Mouse (Mus musculus) adrenal gland, postnatal 25 days (tissue): ENCODE measurements at regions not wholly inside any gene's neighbourhood (a gene's known extent, or its start where the extent isn't known, plus 50 kb on each side); places are given as distances from the start of the nearest gene placed in this dataset.
A peak's percentile ranks its signal among the peaks of the same experiment; 100 is the strongest.

ENCODE experiments used
- DNase-seq: peaks from one replicate; pipeline ENCODE4 v3.0.0; 2021; ENCODE audit warnings: mixed read lengths

GRCm38 (mm10) chr10:46905337-46905736 is 1327.7 kb downstream of the Hace1 start:
- no peak for DNase-seq

DNA sequence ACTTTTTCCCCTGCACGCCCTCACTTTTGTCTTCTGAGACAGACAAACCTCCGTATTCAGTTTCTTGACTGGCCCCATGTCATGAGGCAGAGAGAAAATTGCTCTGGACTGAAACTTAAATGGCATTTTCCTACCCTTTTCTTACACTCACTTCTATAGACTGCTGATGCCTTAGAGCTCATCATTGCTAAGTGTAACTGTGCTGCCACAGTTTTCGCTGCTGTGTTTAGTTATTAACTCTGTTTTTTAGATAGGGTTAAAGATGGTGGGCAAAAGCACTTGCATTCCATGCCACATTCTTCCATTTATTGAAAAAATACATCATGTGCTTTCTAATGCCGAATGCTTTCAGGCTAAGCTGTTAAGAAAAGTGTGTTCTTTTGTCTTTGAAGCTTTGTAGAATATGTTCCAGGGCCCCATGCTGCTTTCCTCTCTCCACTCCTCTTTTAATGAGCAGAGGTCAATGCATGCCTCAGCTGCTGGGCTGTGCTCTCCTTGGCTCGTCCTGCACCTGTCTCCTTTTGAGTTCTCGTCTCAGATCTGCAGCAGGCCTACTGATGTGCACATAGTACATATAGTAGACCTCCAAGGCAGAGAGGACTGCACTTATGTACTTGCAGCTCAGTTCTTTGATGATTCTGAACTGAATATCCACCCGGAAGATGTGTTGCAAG is 1345.0 kb downstream of the Hace1 start:
- DNase-seq: no peak

- no peak for DNase-seq
These were observed 1356.7 kb downstream of the Hace1 start for GRCm38 (mm10) chr10:46934311-46934710.

DNA sequence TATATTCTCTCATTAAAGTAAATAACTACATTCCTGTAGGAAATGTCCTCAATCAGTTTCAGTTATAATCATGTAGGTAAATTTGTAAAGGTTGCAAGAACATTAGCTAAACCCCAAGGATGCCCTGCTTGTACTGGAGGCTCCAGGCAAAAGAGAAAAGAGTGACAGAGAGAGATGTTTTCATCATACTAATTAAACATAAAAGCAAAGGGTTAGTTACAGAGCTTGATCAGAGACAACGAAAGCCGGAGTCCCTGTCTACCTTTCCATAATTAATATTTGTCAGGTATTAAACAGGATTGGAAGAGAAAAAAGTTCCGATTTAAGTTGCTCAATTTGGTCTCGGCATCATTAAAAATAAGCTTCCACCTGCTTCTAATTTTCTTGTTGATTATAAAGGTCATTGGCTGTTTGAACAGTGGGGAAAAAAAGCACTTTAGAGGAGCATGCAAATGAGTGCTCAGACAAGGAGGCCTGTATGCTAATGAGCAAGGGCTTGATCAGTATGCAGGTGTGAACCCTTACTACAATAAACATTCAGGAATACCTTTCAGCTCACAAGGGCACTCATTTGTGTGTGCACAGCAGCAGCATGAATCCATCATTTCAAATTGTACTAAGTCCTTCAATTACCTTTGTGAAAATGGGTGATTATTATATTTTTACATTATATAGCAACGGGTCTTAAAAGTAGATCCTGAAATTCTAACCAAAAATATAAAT is 1358.8 kb downstream of the Hace1 start:
- no peak for DNase-seq

- no peak for DNase-seq
These were observed 1361.7 kb downstream of the Hace1 start for GRCm38 (mm10) chr10:46939338-46939737.

GRCm38 (mm10) chr10:46939819-46940218 is 1362.2 kb downstream of the Hace1 start:
- no peak for DNase-seq

DNA sequence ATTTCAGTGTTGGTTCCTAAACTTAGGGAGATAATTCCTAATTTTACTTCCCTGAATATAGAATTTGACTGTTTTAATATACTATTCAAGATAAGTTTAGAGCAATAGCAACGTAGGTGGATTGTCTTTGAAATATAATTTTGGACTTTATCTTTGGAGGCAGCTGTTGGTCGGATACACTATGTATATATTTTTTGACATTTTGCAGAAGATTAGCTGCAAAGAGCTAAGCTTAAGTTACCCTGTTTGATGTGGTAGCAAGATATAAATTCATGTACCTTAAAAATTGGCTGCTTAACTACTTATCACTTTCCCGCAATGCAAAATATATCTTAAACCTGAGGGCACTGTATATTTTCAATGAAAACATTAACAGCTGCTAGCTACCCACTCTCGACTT is 1375.3 kb downstream of the Hace1 start:
- no peak for DNase-seq

DNA sequence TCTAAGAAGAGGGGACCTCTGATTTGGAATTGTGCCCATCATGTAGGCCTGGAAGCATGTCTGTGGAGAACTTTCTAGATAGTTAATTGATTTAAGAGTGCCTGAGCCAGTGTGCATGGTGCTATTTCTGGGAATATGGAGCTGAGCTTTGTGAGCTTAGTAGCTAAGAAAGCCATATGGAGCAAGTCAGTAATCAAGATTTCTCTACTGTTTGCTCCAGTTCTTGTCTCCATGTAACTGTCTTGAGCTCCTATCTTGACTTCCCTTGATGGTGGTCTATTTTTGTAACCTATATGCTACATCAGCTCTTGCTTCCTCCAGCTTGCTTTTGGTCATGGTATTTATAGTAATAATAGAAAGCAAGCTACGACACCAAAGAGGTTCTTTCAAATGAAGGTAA is 1377.1 kb downstream of the Hace1 start:
- DNase-seq: no peak

DNA sequence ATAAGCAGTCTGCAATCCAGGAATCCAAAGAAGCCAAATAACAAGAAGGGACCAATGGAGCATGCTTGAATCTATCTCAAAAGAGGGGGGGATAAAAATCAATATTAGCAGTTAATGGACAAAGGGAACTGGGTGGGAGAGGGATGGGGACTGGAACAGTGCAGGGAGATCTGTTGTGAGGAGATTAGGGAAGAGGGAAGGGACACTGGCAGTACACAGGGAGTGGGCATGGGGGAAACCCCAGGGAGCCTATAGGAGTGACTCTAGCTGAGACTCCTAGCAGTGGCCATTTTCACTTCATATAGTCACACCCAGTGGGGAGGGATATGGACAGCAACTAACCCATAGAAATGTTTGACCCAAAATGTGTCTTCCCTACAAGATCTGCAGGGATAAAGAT is 1402.8 kb downstream of the Hace1 start:
- no peak for DNase-seq

GRCm38 (mm10) chr10:46999701-47000100 is 1422.1 kb downstream of the Hace1 start:
- DNase-seq: no peak

- DNase-seq: no peak
These were observed 1451.1 kb downstream of the Hace1 start for GRCm38 (mm10) chr10:47028765-47029164.

GRCm38 (mm10) chr10:47054672-47055071 is 1477.0 kb downstream of the Hace1 start:
- no peak for DNase-seq

GRCm38 (mm10) chr10:47102551-47102950 is 1524.9 kb downstream of the Hace1 start:
- peak; percentile 7 for DNase-seq
